Mouse (Mus musculus) layer of hippocampus, postnatal 14 days (tissue): ENCODE measurements around the gene Prrt2. TPM values are rescaled to one million over a fixed set of nuclear protein-coding genes. Genes with fewer than 3 reads are reported as not detected.

Experiments used
- DNase-seq, 2 experiments: peaks; one replicate each; pipeline ENCODE4 v3.0.0; 2021 to 2022; ENCODE audit warnings: low spot score in 2 of 2, mixed read lengths in 1 of 2
- microRNA-seq, 2 experiments: library from miRNA; unstranded; fragments of <30 nt; microRNA quantifications; one replicate each; pipeline ENCODE4 v1.2.0; 2021
- total RNA-seq, 2 experiments: library from RNA; stranded (reverse); gene quantifications; 2 replicates each; pipeline ENCODE4 v1.2.3; 2021

The Prrt2 gene
- total RNA-seq, 2 experiments from 2014 or later, result 184 to 201 TPM

DNA sequence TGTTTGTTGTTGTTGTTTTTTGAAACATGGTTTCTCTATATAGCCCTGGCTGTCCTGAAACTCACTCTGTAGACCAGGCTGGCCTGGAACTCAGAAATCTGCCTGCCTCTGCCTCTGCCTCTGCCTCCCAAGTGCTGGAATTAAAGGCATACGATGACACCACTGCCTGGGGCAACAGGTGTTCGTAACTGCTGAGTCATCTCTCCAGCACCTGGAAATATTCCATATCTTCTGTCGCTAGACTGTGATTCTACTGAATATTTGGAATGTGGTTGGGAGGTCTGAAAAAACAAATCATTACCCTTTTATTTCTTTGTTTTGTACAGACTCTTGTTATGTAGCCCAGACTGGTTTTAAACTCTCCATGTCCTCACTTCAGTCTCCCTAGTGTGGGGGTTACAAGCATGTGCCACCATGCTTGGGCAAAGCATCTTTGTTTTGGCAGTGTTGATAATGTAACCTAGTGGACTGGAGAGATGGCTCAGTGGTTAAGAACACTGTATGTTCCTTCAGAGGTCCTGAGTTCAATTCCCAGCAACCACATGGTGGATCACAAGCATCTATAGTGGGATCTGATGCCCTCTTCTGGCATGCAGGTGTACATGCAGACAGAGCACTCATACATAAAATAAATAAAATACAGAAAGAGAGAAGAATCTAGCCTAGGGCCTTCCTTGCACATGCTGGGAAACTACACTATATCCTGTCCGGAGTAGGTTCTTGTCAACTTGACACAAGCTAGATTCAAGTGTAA lies 16.7 kb downstream of the Prrt2 start:
- DNase-seq, result no peak

DNA sequence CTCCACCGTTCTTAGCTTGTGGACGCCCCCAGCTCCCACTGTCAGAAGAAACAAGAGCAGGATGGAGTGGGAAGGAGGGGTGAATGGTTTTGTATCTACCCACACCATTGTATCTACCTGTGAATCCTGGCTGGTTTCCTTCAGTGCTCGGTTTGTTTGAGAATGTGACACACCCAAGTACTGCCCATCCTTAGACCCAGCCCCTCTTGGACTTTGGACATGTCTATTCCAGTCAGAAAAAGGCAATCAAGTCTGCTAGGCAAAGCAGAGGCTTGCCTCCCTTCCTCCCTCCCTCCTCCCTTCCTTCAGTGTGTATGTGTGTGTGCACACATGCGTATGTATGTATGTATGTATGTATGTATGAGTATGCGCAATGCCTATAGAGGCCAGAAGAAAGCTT lies 17.4 kb downstream of the Prrt2 start:
- no peak for DNase-seq

DNA sequence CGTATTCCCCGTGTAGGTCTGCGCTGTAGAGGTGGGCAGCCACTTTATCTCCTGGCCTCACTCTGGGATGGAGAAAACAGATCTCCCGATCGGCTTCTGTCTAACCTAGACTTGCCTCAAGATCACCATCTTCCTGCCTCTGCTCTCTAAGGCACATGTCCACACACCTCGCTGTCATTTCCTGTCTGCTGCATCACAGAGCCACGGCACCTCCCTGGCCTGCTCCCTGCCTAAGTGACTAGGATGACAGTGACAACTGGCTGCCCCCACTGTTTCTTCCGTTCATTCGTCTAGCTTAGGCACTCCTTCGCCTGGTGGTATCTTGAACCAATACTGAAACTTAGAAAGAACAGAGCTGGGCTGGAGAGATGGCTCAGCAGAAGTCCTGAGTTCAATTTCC lies 21.4 kb downstream of the Prrt2 start:
- DNase-seq, result no peak

DNA sequence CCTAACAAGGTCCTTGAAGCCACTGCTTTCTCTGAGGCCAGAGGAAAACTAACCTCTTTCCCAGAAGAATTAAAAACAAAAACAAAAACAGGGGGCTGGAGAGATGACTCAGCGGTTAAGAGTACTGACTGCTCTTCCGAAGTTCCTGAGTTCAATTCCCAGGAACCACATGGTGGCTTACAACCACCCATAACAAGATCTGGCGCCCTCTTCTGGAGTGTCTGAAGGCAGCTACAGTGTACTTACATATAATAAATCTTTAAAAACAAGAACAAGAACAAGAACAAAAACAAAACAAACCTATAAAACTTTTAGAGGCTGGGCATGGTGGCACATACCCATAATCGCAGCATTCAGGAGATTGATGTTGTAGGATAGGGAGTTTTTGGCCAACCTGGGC lies 24.6 kb downstream of the Prrt2 start:
- DNase-seq, result no peak

DNA sequence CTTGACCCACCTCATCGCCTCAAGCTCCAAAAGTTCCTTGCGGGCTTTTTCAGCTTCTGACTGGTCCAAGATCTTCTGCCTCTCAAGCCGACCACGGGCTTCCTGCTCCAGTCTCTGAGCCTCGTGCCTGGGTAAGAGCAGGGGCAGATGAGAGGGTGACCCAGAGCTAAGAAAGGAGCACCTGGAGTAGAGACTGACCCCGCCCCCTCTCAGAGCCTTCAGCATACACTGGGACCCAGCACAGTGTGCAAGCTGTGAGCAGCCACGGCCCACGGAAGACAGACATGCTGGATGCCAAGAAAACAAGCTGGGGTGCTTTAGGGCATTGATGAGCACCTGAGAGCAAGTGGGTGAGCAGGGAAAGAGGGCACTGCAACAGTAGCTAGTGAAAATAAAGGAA lies 32.2 kb downstream of the Prrt2 start:
- DNase-seq, result no peak

DNA sequence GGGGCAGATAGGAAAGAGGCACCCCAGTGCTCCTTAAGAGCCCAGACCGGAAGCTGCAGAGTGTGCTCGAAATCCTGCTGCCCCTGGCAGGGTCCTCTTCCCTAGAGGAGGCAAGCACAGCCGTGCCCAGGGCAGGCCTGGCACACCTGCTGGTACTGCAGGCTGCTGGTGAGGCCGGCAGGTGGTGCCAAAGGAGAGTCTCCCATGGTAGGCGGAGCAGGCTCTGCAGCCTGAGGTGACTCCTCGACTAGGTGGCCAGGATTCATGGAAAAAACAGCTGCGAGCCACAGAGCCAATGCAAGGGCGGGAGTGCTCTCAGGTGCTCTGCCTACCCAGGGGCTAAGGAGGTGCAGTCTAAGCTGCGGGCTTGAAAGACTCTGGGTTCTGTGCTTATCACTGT lies 34.7 kb downstream of the Prrt2 start:
- peak; percentile 26 to 43 for DNase-seq

DNA sequence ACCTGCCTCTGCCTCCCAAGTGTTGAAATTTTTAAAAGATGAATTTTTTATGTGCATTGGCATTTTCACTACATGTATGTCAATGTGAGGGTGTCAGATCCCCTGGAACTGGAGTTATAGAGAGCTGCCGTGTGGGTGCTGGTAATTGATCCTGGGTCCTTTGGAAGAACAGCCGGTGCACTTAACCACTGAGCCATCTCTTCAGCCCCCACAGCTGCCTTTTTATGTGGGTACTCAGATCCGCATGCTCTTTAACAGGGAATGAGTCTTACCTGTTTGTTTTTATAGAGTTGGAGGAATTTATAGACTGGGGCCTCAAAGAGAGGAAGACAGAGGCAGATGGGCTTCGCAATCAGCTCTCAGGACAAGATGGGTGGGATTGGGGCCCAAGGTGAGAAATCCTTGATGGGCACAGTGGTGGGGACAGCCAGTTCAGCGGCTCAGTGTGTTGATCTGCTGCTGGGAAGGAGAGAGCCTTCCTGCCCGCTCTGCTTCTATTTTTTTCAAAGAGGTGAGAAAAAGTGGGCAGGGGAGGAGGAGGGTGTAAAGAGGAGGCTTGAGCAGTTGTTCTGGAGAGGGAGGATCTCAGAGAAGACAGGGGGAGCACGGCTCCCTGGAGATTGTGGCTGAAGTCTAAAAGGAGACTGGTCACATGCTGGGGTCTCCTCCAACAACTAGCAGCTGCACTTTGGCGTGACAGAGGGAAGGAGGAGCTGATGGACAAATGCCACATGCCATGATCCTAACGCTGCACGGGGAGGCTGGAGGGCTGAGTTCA lies 36.2 kb downstream of the Prrt2 start:
- DNase-seq, result no peak

DNA sequence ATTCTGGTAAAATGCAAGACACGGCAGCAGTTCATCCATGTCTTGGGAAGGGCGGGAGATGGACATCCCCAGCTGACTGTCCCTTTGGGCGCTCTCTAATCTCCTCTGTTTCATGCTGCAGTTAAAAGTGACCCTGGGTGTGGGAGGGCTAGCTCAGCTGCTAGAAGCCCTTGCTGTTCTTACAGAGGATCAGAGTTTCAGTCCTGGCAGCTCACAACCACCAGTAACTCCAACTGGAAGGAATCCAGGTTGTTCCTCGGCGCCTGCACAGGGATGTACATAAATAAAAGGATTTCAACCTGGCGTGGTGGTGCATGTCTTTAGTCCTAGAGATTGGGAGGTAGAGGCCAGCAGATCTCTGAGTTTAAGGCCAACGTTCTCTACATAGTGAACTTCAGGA lies 37.9 kb downstream of the Prrt2 start:
- no peak for DNase-seq

DNA sequence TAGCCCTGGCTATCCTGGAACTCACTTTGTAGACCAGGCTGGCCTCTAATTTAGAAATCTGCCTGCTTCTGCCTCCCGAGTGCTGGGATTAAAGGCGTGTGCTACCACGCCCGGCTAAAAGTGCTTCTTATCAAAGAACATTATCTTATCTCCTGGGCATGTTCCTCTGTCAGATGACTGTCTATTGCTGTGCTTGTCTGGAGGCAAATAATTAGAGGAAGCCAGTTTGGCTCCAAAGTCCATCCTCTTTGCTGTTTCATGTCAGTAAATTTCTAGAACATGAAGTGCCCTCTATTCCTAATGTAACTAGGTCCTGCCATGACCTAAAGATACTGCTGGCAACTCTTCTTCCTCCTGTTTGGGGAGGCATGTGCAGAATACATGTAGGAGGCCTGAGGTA lies 39.0 kb downstream of the Prrt2 start:
- DNase-seq, result no peak

DNA sequence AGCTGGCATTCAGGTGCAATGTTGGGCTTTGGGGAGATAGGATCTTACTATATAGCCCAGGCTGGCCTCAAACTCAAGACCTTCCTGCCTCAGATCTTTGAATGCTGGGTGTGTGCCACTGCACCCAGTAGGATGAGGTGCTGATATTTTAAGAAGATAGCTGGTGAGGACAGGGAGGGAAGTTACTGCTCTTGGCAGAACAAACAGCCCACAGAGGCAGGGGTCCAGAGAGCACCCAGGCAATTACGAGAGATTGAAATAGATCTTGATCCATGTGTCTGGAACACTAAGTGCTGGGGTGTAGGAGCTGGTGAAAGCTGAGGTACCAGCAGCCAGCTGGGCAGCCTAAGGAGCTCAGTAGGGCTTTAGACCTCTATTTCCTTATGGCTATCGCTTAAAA lies 39.4 kb downstream of the Prrt2 start:
- no peak for DNase-seq

DNA sequence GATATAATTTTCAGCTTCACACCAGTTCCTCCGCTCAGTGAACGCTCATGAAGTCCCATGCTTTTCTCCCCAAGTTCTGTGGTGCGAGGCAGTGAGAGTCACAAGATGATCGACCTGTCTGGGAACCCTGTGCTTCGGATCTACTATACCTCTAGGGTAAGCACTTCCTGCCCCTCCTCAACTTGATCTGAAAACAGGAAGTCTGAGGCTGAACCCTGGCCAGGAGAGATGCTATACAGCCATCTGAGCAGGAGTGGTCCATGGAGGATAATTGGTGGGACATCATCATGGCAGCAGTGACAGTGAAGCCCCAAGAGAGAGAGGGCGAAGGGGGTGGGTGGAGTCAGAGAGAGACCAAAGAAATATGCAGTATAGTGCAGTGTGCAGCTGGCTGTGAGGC lies 42.2 kb downstream of the Prrt2 start:
- no peak for DNase-seq

DNA sequence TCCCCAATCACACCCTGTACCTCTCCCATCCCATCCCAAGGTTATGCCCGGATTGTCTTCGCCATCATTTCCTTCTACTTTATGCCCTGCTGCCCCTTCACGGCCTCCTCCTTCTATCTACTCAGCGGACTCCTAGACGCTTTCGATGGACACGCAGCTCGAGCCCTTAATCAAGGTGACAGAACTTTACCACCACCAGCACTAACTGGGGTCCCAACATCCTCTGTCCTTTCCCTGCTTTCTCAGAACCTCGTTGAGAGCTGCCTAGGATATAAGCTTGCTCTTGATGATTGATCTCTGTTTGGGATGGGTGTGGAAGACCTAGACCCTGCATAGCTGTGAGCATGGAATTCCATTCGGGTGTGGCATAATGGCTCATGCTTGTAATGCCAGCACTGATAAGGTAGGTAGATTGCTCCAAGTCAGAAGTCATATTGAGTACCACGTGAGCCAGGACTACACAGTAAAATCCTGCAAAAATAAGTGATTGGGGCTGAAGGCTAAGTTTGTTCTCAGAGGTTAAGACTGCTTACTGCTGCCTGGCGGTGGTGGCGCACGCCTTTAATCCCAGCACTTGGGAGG lies 44.0 kb downstream of the Prrt2 start:
- no peak for DNase-seq

DNA sequence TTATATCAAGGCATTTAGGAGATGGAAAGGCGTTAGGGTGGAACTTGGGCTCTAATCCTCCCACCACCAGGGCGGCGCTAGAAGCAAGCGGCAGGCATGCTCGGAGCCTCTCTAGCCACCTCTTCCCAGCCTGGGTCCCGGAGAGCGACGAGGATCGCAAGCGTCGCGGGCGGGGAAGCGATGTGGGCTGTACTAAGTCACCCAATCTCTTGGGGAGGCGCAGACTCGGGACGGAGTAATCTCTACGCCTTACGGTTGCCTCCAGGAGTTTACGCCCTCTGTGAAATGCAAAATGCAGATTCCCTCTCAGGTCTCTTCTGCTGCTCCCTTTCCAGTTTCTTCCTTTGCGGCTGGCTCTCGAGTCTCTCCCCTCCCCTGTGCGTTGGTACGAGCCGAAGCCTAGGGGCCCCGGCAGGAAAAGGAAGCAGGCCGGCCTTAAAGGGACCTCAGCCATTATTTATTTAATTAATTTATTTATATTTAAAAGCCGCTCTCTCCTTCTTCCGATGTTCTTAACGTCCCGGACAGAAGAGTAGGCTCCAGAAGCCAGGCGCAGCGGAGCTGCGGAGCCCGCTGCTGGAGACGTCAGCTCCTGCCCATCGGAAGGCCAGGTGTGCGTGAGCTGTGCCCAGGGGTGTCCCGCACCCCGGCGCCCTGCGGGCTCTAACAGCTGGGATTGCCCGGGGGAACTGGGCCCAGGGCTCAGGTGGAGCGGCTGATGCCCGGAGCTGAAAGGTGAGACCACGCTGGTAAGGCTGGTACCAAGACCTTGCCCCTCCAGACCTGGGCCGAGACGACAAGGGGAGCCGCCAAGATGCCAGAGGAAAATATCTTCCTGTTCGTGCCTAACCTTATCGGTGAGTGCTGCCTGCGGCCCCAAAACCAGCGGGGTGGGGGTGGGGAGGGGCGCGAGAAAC lies 44.8 kb downstream of the Prrt2 start, which contains the start of gene Cdiptos:
TSS of gene Cdiptos (minus strand) at position 149 of the 917 bp plus-strand sequence.
- DNase-seq, result peak; percentile 96

DNA sequence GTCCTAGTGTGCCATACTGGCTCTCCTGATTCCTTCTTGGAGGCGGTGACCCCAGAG lies 45.3 kb downstream of the Prrt2 start, which contains the start of gene Cdipt:
TSS of gene Cdipt (plus strand) at position 22 of the 57 bp plus-strand sequence.
- no peak for DNase-seq

DNA sequence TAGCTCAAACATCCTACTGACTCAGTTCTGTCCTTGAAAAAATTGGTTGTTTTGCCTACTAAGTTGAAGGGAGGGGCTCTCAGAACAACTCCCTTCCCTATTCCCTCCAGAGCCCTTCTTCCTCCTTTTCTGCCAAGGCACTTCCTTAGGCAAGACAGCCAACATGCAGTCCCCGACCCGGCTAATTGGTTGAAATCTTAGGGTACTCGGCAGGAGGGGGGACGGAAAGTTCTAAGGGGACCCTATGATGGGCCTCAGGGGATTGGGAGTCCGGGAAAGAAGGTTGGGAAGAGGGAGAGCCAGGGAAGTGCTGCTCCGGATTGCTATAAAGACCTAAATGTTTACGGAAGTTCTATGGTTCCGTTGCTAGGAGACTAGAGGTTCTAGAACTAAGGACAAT lies 45.5 kb downstream of the Prrt2 start:
- DNase-seq, result no peak

Small RNA genes within 50 kb of the gene (microRNA-seq; reads per million reads assigned to microRNA genes)
- gene Gm44343, result 0 reads per million in 2 experiments

Other genes starting within 250 kb of the Prrt2 start
- gene Ypel3, start 244.3 kb downstream of the Prrt2 start, total RNA-seq, result 100 to 1,000 TPM; 195 to 196 TPM
- gene Tbx6, start 239.7 kb downstream of the Prrt2 start, total RNA-seq, result under 1 TPM; 0.53 to 0.57 TPM
- 10 to 100 TPM; 49.0 to 51.8 TPM for gene Ppp4c, start 228.7 kb downstream of the Prrt2 start, total RNA-seq
- 100 to 1,000 TPM; 109 to 112 TPM for gene Fam57b, start 223.5 kb downstream of the Prrt2 start, total RNA-seq
- gene 4930451I11Rik, start 189.6 kb downstream of the Prrt2 start, total RNA-seq, result not detected
- 10 to 100 TPM; 22.8 to 25.8 TPM for gene Doc2a, start 173.8 kb downstream of the Prrt2 start, total RNA-seq
- gene Hirip3, start 159.2 kb downstream of the Prrt2 start, total RNA-seq, result 10 to 100 TPM; 27.6 to 34.7 TPM
- 10 to 100 TPM; 46.1 to 50.1 TPM for gene Ino80e, start 158.8 kb downstream of the Prrt2 start, total RNA-seq
- 100 to 1,000 TPM; 141 to 147 TPM for gene Taok2, start 136.5 kb downstream of the Prrt2 start, total RNA-seq
- 10 to 100 TPM; 25.2 to 27.5 TPM for gene Tmem219, start 98.3 kb downstream of the Prrt2 start, total RNA-seq
- 100 to 1,000 TPM; 140 to 145 TPM for gene Kctd13, start 92.3 kb downstream of the Prrt2 start, total RNA-seq
- 10 to 100 TPM; 35.2 to 38.6 TPM for gene Asphd1, start 71.6 kb downstream of the Prrt2 start, total RNA-seq
- gene Sez6l2, start 70.6 kb downstream of the Prrt2 start, total RNA-seq, result 100 to 1,000 TPM; 316 to 335 TPM
- 100 to 1,000 TPM; 159 to 165 TPM for gene Cdipt, start 45.3 kb downstream of the Prrt2 start, total RNA-seq
- gene Cdiptos, start 45.1 kb downstream of the Prrt2 start, total RNA-seq, result under 1 TPM; 0.30 to 0.79 TPM
- 1 to 10 TPM; 5.8 to 6.3 TPM for gene Mvp, start 6.6 kb downstream of the Prrt2 start, total RNA-seq
- gene Pagr1b, start 4.7 kb downstream of the Prrt2 start, total RNA-seq, result 1 to 10 TPM in 1 of 2 experiments, not detected in 1; 2.0 TPM
- 10 to 100 TPM; 21.2 to 27.3 TPM for gene Pagr1a, start 3.9 kb downstream of the Prrt2 start, total RNA-seq
- 10 to 100 TPM; 34.0 to 35.5 TPM for gene Gm42742, start 114 bp downstream of the Prrt2 start, total RNA-seq
- 100 to 1,000 TPM; 270 to 285 TPM for gene Maz, start 5.8 kb upstream of the Prrt2 start, total RNA-seq
- 10 to 100 TPM; 11.1 to 15.3 TPM for gene Kif22, start 21.3 kb upstream of the Prrt2 start, total RNA-seq
- not detected for gene Zg16, start 66.1 kb upstream of the Prrt2 start, total RNA-seq
- 1 to 10 TPM; 1.1 to 2.7 TPM for gene AI467606, start 70.1 kb upstream of the Prrt2 start, total RNA-seq
- gene Qprt, start 101.0 kb upstream of the Prrt2 start, total RNA-seq, result under 1 TPM; 0.19 to 0.76 TPM
- gene Spn, start 116.6 kb upstream of the Prrt2 start, total RNA-seq, result under 1 TPM; 0.65 to 0.95 TPM
- 10 to 100 TPM; 75.1 to 77.0 TPM for gene Cd2bp2, start 174.8 kb upstream of the Prrt2 start, total RNA-seq
- gene Tbc1d10b, start 187.3 kb upstream of the Prrt2 start, total RNA-seq, result 10 to 100 TPM; 93.6 to 97.3 TPM
- 1 to 10 TPM; 1.0 to 1.5 TPM for gene Mylpf, start 187.7 kb upstream of the Prrt2 start, total RNA-seq
- gene Zfp553, start 211.8 kb upstream of the Prrt2 start, total RNA-seq, result 10 to 100 TPM; 17.8 to 18.1 TPM
- gene Sept1, start 211.9 kb upstream of the Prrt2 start, total RNA-seq, result 1 to 10 TPM; 6.9 to 8.6 TPM
- 10 to 100 TPM; 55.5 to 57.2 TPM for gene Zfp771, start 223.1 kb upstream of the Prrt2 start, total RNA-seq
- 10 to 100 TPM; 27.9 to 31.1 TPM for gene Dctpp1, start 239.5 kb upstream of the Prrt2 start, total RNA-seq